Mouse (Mus musculus): ENCODE data around the gene 2010005H15Rik. TPM values are rescaled to one million over a fixed set of nuclear protein-coding genes. Genes with fewer than 3 reads are reported as not detected.
"Not testable (repeated sequence)": the region's sequence is repeated elsewhere in the genome, so short reads cannot be mapped to it uniquely, and the experiment has no call there.

2010005H15Rik gene
- 3.3 TPM in 1 of 2 replicates, not detected in the other for polyA plus RNA-seq (2011; ENCODE audit: insufficient read depth, insufficient read length, low replicate concordance, missing spikeins)

DNA sequence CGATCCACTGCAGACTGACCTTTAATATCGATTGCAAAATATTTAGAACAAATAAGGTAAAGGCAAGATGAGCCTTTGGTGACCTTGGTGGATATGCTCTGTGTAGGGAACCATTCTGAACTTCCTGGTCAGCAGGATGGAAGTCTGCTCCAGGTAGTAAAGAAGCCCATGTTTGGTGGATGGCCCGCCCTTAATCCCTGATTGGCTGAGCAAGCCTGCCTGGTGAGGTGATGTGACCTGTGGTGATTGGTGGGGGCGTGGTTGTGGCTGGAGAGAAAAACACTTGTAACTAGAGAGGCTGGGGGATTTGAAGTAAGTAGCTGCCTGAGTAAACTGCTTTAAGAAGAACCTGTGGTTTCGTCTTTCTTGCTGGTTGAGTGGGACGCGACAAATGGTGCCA, at the start of gene 2010005H15Rik:
Gene 2010005H15Rik (plus strand): TSS at position 301 of the 400 bp plus-strand sequence.
- not testable (repeated sequence) for H3K4me3 ChIP-seq (replicated peaks; ENCODE audit: control insufficient read depth, low read depth, low read length); H3K4me1 ChIP-seq (ENCODE audit: control insufficient read depth, insufficient read depth, low read length); H3K27ac ChIP-seq (ENCODE audit: control insufficient read depth, insufficient read depth, low read depth, low read length, poor library complexity)
- WGBS = 85% methylated on average over 7 of the region's 7 CpGs

DNA sequence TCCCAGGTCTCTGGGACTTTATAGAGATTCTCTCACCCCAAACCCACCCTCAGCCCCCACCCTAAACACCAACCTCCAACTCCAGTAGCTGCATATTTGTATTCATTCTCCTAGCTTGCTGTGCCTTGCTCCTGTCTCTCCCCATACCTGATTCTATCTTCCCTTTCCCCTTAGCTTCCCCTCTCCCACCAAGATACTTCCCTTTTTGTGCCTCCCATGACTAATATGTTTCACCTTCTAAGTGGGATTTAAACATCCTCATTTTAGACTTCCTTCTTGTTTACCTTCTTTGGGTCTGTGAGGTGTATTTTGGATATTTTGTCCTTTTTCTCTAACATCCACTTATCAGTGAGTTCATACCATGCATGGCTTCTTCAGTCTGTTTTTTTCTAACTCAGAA, 45.2 kb upstream of the 2010005H15Rik start:
- Histone ChIP-seq H3K4me1 (ENCODE audit: control insufficient read depth, insufficient read depth, low read length) (no peaks in the 10 kb centered on the region), H3K27ac (ENCODE audit: control insufficient read depth, insufficient read depth, low read depth, low read length, poor library complexity) (no peak overlapping the region), H3K4me3 (replicated peaks; ENCODE audit: control insufficient read depth, low read depth, low read length) (no peak overlapping the region)
- TF ChIP-seq CTCF (IDR thresholded peaks at IDR 0.05; ENCODE audit: control insufficient read depth, insufficient read depth, low read length) = no peak
- TF ChIP-seq POLR2A (IDR thresholded peaks at IDR 0.05; ENCODE audit: borderline replicate concordance, control insufficient read depth, low read depth, low read length) = no peak

DNA sequence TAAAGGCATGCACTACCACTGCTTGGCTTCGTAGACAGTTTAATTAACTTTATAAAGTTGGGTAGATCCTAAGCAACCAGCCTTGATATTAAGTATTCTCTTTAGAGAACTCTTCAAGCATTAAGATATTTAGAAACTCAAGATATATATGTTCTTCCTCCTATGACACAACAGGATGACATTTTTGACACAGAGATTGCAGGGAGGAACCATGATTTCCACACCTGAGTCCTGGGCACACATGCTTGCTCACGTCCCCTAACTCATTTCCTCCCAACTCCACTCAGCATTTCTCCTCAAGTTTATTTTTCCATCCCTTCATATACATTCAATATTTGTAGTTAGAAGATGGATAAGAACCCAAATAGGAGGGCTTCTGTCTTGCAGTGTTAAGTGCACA, 41.4 kb upstream of the 2010005H15Rik start:
- 61% methylated on average over 2 of the region's 2 CpGs for WGBS
- no peak overlapping the region for H3K4me3 ChIP-seq (replicated peaks; ENCODE audit: control insufficient read depth, low read depth, low read length)
- TF ChIP-seq CTCF (IDR thresholded peaks at IDR 0.05; ENCODE audit: control insufficient read depth, insufficient read depth, low read length) (no peak), POLR2A (IDR thresholded peaks at IDR 0.05; ENCODE audit: borderline replicate concordance, control insufficient read depth, low read depth, low read length) (no peak)
- no peaks in the 10 kb centered on the region for H3K4me1 ChIP-seq (ENCODE audit: control insufficient read depth, insufficient read depth, low read length)
- no peak overlapping the region for H3K27ac ChIP-seq (ENCODE audit: control insufficient read depth, insufficient read depth, low read depth, low read length, poor library complexity)

DNA sequence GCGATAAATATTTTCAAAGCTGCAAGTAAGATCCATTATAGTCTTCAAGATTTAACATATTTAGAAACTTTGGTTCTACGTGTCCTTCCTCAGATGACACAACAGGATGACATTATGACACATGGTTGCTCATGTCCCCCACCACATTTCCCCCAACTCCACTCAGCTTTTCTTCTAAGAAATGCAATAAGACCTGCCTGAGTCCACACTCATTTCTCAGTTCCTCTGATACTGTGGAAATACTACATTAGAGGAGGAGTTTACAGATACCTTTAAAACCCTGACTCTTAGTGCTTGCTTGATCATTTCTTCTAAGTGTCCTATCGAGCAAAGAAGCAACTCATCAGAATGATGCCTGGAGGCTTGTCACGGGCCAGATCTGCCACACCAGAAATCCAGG, 37.4 kb upstream of the 2010005H15Rik start, which contains the start of gene Gm5483:
Gene Gm5483 (plus strand): TSS at position 301 of the 400 bp plus-strand sequence.
- H3K4me3 ChIP-seq (replicated peaks; ENCODE audit: control insufficient read depth, low read depth, low read length); H3K27ac ChIP-seq (ENCODE audit: control insufficient read depth, insufficient read depth, low read depth, low read length, poor library complexity); H3K4me1 ChIP-seq (ENCODE audit: control insufficient read depth, insufficient read depth, low read length): not testable (repeated sequence)
- WGBS = 64% methylated on average over 4 of the region's 4 CpGs

DNA sequence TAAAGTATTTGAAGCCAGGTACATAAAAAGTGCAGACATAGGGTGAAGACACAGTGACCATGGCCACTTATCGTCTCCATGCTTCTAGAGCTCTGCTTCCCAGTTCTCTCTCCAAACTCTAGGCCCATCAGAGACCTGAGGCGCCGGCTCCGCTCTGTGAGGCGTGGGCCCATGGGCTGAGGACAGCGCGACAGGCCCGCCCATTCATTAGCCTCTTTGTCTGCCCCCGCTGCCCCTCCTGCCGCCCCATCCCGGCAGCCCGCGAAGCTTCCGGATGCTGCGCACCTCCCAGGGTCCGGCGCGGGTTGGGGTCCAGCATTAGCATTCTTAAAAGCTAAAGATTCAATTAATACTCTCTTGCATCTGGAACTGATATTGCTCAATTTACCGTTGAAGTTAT, 22.0 kb upstream of the 2010005H15Rik start:
- WGBS = 60% methylated on average over 19 of the region's 19 CpGs
- Histone ChIP-seq H3K4me1 (ENCODE audit: control insufficient read depth, insufficient read depth, low read length) (no peaks in the 10 kb centered on the region), H3K27ac (ENCODE audit: control insufficient read depth, insufficient read depth, low read depth, low read length, poor library complexity) (no peak overlapping the region), H3K4me3 (replicated peaks; ENCODE audit: control insufficient read depth, low read depth, low read length) (no peak overlapping the region)
- no peak for TF ChIP-seq CTCF (IDR thresholded peaks at IDR 0.05; ENCODE audit: control insufficient read depth, insufficient read depth, low read length)
- no peak for TF ChIP-seq POLR2A (IDR thresholded peaks at IDR 0.05; ENCODE audit: borderline replicate concordance, control insufficient read depth, low read depth, low read length)

DNA sequence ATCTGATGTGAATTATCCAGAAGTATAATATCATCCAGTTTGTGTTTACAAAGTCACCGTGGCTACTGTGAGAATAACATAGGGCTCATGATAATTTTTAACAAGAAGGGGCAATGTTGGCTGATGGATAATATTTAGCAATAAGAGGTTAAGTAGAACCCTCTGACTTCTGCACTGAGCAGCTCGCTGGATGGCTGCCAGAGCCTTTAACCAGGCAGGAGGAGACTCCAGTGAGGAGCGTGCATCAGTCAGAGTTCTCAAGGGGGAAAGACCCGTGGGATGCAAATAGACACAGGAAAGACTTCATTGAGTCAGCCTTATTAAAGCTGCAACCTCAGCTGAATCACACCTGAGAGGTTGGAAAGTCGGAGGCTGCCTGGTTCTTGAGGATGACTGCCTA, 17.4 kb upstream of the 2010005H15Rik start:
- WGBS = 72% methylated on average over 5 of the region's 5 CpGs
- H3K4me1 ChIP-seq (ENCODE audit: control insufficient read depth, insufficient read depth, low read length) = no peaks in the 10 kb centered on the region
- H3K4me3 ChIP-seq (replicated peaks; ENCODE audit: control insufficient read depth, low read depth, low read length) = no peak overlapping the region
- TF ChIP-seq POLR2A (IDR thresholded peaks at IDR 0.05; ENCODE audit: borderline replicate concordance, control insufficient read depth, low read depth, low read length) = no peak
- TF ChIP-seq CTCF (IDR thresholded peaks at IDR 0.05; ENCODE audit: control insufficient read depth, insufficient read depth, low read length) = no peak
- H3K27ac ChIP-seq (ENCODE audit: control insufficient read depth, insufficient read depth, low read depth, low read length, poor library complexity) = no peak overlapping the region

DNA sequence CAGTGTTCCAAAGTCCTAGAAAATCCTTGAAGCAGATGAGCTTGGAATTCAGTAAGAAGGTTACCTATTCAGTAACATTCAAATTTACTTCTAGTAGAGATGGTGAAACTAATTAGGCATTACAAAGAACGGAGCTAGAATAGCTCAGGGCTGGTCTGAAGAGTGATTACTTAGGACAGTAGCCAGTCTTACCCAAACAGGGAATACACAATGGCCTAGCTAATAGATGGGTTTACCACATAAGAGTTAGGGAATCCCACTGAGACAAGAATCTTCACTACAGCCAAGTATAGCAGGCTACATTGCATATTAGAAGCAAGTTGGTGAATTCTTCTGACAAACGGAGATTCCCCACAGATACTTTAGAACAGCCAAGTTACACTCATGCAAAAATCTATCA, 15.6 kb upstream of the 2010005H15Rik start:
- H3K27ac ChIP-seq (ENCODE audit: control insufficient read depth, insufficient read depth, low read depth, low read length, poor library complexity); H3K4me3 ChIP-seq (replicated peaks; ENCODE audit: control insufficient read depth, low read depth, low read length); H3K4me1 ChIP-seq (ENCODE audit: control insufficient read depth, insufficient read depth, low read length): not testable (repeated sequence)
- WGBS = 51% methylated on average over 2 of the region's 2 CpGs

DNA sequence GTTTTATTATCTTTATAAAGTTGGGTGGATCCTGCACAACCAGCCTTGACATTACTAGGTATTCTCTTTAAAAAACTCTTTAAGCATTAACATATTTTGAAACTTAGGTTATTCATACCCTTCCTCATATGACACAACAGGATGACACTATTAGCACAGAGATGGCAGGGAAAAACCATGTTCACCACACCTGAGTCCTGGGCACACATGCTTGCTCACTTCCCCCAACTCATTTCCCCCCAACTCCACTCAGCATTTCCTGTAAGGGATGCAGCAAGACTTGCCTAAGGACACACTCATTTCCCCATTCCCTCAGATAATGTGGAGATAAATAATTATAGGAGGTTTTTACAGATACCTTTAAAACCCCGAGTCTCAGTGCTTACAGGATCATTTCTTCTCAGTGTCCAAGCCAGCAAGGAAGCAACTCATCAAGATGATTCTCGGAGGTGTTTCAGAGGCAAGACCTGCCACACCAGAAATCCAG, 11.3 kb upstream of the 2010005H15Rik start, which contains the start of gene Gm5416:
Gene Gm5416 (plus strand): TSS at position 437 of the 487 bp plus-strand sequence.
- no peaks in the 10 kb centered on the region for H3K4me1 ChIP-seq (ENCODE audit: control insufficient read depth, insufficient read depth, low read length)
- 58% methylated on average over 2 of the region's 2 CpGs for WGBS
- no peak for TF ChIP-seq POLR2A (IDR thresholded peaks at IDR 0.05; ENCODE audit: borderline replicate concordance, control insufficient read depth, low read depth, low read length)
- no peak for TF ChIP-seq CTCF (IDR thresholded peaks at IDR 0.05; ENCODE audit: control insufficient read depth, insufficient read depth, low read length)
- no peak within 1 kb of the TSS for H3K27ac ChIP-seq (ENCODE audit: control insufficient read depth, insufficient read depth, low read depth, low read length, poor library complexity)
- no peak within 1 kb of the TSS for H3K4me3 ChIP-seq (replicated peaks; ENCODE audit: control insufficient read depth, low read depth, low read length)

DNA sequence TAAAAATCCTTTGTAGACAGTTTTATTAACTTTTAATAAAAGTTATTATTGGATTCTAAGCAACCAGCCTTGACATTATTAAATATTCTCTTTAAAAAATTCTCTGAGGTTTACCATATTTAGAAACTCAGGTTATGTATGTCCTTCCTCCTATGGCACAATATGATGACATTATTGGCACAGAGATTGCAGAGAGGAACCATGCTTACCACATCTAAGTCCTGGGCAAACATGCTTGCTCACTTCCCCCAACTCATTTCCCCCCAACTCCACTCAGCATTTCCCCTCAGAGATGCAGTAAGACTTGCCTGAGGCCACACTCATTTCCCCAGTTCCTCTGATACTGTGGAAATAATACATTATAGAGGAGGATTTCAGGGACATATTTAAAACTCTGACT, 39.3 kb downstream of the 2010005H15Rik start:
- H3K4me3 ChIP-seq (replicated peaks; ENCODE audit: control insufficient read depth, low read depth, low read length); H3K4me1 ChIP-seq (ENCODE audit: control insufficient read depth, insufficient read depth, low read length); H3K27ac ChIP-seq (ENCODE audit: control insufficient read depth, insufficient read depth, low read depth, low read length, poor library complexity): not testable (repeated sequence)

DNA sequence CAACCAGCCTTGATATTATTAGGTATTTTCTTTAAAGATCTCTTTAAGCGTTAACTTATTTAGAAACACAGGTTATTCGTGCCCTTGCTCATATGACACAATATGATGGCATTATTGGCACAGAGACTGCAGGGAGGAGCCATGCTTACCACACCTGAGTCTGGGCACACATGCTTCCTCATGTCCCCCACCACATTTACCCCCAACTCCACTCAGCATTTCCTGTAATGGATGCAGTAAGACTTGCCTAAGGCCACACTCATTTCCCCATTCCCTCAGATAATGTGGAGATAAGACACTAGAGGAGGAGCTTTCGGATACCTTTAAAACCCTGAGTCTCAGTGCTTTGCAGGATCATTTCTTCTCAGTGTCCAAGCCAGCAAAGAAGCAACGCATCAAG, 55.5 kb downstream of the 2010005H15Rik start, which contains the start of gene Stfa1:
Gene Stfa1 (plus strand): TSS at position 156 of the 400 bp plus-strand sequence.
- H3K27ac ChIP-seq (ENCODE audit: control insufficient read depth, insufficient read depth, low read depth, low read length, poor library complexity); H3K4me1 ChIP-seq (ENCODE audit: control insufficient read depth, insufficient read depth, low read length): not testable (repeated sequence)
- WGBS = 65% methylated on average over 4 of the region's 4 CpGs

More for the DNA sequence above, 55.5 kb downstream of the 2010005H15Rik start, which contains the start of gene Stfa1:
- not testable (repeated sequence) for H3K4me3 ChIP-seq (replicated peaks; ENCODE audit: control insufficient read depth, low read depth, low read length)
